Mouse (Mus musculus) stomach, postnatal 0 days (tissue): ENCODE measurements around the gene Mrc1.

Experiments
- CTCF ChIP-seq: IDR thresholded peaks from 2 replicates; pipeline ENCODE4 v1.5.1; 2016; ENCODE audit warnings: antibody characterized with exemption, low read depth, mild to moderate bottlenecking, moderate library complexity
- EP300 ChIP-seq: optimal IDR thresholded peaks from 2 replicates; pipeline ENCODE3; 2016; ENCODE audit warnings: antibody characterized with exemption

DNA sequence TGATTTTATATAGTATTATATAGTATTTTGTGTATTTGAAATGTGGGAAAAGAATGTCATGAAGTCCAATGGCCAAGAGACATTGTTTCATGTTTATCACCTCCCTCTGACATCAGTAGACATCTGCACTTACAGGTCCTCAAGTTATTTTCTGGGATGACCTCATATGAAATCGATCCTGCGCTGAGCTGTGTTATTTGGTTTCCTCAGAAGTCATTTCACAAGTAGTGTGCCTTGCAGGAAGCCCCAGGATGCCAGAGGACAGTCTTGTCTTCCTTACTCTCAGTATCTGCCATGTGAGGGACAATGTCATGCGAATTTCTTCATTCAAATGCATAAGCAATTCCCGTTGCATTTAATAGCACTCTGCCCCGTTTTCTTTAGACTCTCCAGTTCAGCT, 46.6 kb downstream of the Mrc1 start:
- TF ChIP-seq CTCF (no peak), EP300 (no peak)
